Mouse (Mus musculus) CD4-positive, CD25-positive, alpha-beta regulatory T cell, adult 4 months (primary cell): ENCODE measurements around the gene Apoa5. TPM values are rescaled to one million over a fixed set of nuclear protein-coding genes. Genes with fewer than 3 reads are reported as not detected.
A peak's percentile ranks its signal among the peaks of the same experiment; 100 is the strongest.

Experiments
- ATAC-seq: one replicate; pipeline ENCODE4 v1.8.0; 2017
- polyA plus RNA-seq, 2 experiments: library from polyadenylated mRNA; unstranded; fragments of 100-300 nt; shearing (Covaris generic); gene quantifications; one replicate each; pipeline ENCODE4 v1.2.1; 2017

The Apoa5 gene
- not detected for polyA plus RNA-seq

DNA sequence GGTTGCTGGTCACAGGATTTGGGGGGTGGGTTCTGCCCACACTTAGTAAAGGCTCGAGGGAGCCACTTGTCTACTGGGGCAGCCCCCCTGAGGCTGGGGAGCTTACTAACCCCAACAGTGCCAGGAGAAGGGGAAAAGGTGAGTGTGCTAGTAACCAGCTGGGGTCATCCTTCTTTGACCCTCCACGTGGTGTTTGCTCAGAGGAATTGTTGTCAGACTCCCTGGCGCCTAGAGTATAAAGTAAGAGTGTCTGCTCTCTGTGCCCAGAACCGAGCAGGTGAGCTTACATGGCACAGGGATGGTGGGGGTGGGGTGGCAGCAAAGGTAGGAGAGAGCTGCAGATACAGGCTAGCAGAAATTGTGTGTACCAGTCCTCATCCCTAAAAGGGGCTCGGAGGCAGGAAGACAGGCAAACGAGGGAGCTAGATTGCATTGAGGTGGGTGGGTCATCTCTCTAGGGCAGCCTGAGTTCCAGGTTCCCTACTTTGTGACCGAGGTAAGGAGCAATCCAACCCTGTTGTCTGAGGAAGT is at the start of gene Apoa5:
Gene Apoa5, plus strand, starts transcription at position 291 of the 531 bp plus-strand sequence.
- no peak for ATAC-seq

DNA sequence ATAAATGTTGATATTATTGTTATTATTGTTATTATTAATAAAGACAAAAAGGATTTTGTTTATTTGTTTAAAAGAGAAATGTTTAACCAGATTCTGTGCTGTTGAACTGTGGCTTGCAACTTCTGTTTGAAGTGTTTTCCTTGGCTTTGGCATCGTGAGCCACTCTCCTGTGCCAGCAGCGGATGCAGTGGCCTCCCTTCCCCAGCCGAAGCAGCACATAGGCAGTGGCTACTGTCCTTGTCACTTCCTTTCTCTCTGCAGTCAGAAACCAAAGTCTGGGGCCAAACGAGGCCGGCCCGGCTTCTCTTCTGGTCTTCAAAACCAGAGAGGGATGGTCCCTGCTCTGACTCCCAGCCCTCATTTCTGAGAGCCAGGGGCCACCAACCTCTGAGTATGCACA is 45.3 kb upstream of the Apoa5 start:
- ATAC-seq: no peak

DNA sequence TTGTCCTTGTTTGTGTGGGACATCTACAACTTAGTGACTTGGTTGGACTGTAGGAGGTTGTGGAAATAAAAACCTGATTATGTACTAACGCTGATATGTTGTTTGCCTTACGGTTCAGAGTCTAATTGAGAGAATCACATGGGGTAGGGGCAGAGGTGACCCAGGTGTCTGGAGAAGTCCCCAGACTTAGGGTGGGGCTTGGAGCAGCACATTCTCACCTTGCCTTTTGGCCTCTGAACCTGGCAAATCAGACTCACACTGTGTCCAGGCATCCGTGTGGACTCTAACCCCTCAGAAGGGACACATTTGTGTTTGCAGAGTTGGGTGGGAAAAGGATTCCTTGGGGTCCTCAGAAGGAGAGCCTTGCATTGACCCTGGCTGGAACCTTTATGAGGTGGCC is 44.3 kb upstream of the Apoa5 start:
- ATAC-seq: no peak

DNA sequence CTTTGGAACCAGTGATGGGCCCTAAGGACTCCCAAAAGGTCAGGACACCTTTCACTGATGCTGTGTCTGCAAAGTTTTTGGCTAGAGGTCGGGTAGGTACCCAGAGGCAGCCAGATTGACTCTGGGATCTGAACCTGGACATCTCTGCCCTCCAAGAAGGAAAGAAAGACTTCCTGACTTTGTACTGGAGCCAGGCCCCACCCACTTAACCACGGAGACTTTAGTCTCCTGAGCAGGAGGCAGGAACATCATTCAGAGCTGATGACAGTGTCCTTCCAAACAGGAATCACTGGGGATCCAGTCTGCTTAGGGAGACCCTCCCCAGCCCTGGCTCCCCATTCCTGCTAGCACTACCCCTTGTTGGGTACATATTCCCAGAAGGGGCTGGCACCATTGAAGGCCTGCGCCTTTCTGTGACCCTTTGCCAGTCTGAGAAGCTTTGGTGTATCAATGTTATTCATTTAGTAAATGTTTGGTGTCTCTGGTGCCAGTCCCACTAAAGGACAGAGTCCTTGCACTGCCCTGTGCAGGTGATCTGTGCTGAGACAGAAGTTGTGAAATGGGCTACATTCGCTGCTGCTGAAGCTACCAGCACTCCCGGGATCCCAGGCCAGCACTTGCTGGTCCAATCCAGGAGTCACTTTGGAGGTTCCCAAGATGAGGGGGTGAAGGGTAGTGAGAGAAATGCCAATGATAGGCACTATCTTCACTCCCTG is 43.3 kb upstream of the Apoa5 start:
- no peak for ATAC-seq

DNA sequence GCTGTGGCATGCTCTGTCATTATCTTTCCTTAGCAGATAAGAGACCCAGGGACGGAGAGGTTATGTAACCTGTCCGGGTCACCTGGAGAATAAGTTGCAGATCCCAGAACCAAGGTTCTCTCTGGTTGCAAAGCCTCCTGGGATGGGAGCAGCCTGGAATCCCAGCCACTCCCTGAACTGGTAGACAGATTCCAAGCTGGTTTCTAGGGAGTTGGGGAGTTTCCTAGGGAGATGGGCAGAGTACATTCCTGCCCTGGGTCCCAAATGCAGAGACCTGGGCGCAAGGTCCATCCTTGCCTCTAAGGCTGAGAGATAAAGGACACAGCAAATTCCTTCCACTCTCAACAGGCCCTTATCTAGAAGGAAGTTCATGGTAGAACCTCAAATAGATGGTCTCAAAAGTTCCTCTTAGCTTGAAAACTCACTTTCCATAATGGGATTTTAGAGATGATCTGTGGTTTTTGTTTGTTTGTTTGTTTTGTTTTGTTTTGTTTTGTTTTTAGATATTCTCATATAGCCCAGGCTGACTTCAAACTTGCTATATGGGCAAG is 41.3 kb upstream of the Apoa5 start:
- no peak for ATAC-seq

DNA sequence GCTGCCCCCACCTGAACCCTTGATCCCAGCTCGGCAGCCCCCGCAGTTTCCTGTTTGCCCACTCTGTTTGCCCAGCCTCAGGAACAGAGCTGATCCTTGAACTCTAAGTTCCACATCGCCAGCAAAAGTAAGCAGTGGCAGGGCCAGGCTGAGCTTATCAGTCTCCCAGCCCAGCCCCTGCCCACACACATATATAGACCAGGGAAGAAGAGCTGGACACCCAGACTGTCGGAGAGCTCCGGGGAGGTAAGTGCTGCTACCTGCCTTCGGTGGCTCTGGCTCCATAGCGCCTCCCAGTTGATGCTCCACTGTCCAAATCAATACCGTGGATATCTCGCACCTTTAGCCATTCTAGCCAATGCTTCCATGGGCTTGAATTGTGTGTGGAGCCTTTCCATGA is 39.9 kb upstream of the Apoa5 start, which contains the start of gene Apoa1:
Gene Apoa1, plus strand, starts transcription at position 90 of the 400 bp plus-strand sequence.
- no peak for ATAC-seq

GRCm38 (mm10) chr9:46229573-46230449 is 38.6 kb upstream of the Apoa5 start:
- peak; percentile 32 for ATAC-seq

DNA sequence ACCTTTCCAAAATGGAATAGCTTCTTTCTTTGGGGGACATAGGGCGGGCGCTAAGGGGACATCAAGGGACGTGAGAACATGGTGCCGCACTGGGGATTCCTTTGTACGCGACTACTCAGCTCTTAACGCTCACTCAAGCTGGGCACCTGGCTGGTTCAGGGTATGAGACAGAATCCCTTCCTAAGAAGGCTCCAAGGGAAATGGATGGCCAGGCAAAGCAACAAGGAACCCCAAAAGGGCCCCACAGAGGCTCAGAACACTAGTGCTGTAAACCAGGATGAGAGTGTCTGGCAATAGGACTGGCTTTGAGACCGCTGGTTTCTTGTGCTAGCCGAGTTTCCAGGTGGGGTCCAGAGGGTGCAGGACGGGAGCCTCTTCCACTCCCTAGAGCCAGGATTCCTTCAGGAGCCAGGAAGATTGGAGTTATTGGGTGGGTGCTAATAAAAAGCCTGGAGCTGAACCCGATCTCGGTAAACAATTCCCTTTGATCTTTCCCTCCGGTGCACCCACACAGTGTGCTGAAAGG is 37.9 kb upstream of the Apoa5 start:
- ATAC-seq: no peak

GRCm38 (mm10) chr9:46235196-46235595 is 33.2 kb upstream of the Apoa5 start:
- no peak for ATAC-seq

- no peak for ATAC-seq
Measured at GRCm38 (mm10) chr9:46235596-46235648, 33.0 kb upstream of the Apoa5 start, which contains the start of gene Apoc3. Gene Apoc3, minus strand, starts transcription at chr9:46235636.

DNA sequence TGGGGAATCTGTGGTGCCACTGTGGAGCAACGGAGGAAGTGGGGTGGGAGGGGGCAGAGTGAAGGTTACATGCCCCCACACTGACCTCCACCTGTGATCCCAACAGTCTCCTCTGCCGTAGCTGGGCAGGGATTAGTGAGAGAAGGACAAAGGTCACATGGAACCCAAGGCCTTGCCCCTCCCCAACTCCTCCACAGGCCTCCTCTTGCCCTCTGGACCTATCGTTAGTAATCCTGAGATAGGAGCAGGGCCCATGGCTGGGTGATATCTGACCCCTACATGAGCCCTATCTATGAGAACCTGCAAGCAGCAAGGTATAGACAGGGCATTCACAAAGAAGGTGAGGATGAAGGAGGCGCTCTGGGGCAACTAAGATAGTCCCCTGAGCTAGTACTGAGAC is 32.8 kb upstream of the Apoa5 start:
- no peak for ATAC-seq

DNA sequence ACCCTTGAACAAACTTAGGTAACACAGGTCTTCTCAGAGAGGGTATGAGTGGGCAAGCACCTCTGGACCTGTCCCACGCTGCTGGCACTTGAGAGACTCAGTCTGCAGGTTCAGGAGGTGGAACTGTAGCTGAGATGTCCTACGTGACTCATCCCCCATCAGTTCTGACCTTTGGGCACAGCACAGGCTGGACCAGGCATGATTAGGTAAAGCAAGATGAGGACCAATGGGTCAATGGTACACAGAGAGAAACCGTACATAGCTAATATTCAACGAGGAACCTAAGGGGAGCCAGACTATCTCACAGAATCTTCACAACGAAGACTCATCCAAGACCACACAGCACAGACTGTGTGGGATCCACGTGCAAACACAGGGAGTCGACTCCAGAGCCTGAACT is 29.6 kb upstream of the Apoa5 start:
- ATAC-seq: no peak

DNA sequence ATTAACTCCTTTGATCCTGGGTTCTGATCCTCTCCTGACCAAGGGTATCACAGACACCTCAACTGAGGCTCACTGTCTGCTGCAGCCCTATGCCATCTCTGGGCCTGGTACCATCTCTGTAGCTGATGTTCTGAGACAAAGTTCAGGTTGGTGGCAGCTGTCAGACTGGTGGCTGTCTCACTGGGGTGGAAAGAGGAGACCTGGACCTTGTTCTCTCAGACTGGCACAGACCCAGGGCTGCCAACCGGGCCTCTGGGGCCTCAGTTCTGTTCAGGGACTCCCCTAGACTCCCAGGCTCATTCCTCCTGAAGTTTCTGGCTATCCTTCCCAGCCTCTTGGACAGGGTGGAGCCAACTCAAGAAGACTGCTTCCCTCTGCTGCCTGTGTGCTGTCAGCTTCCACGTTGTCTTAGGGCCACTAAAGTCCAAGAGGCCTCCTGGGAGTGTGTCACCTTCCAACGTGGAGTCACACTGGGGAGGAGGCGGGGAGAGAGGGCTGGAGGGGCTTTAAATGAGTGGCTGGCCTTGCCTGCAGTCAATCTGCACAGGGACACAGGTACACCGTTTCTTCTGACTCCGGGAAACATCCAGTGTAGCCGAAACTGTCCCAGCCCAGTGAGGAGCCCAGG is 27.8 kb upstream of the Apoa5 start, which contains the start of gene Apoa4:
Gene Apoa4, plus strand, starts transcription at position 171 of the 628 bp plus-strand sequence.
- no peak for ATAC-seq

DNA sequence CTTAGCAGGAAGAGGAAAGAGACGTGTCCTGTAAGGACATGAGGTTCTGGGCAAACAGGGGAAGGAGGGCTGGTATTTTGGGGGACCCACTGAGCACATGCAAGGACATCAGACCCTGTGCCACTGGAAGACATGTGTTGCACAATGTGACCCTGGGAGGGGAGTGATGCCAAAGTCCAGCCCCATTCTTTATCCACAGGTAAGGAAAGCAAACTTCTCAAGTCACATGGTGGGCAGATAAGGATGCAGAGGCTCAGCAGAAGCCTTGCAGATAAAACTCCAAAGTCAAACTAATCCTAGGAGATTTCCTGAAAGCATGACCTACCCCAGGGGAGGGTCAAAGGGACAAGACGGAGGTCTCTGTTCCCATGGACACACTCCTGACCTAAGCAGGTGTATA is 26.6 kb upstream of the Apoa5 start:
- no peak for ATAC-seq

DNA sequence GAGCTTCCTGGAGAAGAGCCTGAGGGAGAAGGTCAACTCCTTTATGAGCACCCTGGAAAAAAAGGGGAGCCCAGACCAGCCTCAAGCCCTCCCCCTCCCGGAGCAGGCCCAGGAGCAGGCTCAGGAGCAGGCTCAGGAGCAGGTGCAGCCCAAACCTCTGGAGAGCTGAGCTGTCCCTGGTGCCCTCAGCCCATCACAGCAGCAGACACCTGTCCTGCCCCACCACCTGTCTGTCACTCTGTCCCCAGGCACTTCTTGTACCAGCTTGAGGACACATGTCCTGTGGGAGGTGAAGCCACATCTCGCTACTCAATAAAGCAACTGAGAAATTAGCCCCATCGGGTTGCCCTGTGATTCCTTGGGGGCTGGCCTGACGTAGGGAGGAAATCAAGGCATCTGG is 25.3 kb upstream of the Apoa5 start:
- ATAC-seq: no peak

GRCm38 (mm10) chr9:46243584-46243983 is 24.8 kb upstream of the Apoa5 start:
- no peak for ATAC-seq

GRCm38 (mm10) chr9:46246752-46247324 is 21.6 kb upstream of the Apoa5 start:
- ATAC-seq: peak; percentile 56

GRCm38 (mm10) chr9:46256177-46256576 is 12.3 kb upstream of the Apoa5 start:
- ATAC-seq: no peak

DNA sequence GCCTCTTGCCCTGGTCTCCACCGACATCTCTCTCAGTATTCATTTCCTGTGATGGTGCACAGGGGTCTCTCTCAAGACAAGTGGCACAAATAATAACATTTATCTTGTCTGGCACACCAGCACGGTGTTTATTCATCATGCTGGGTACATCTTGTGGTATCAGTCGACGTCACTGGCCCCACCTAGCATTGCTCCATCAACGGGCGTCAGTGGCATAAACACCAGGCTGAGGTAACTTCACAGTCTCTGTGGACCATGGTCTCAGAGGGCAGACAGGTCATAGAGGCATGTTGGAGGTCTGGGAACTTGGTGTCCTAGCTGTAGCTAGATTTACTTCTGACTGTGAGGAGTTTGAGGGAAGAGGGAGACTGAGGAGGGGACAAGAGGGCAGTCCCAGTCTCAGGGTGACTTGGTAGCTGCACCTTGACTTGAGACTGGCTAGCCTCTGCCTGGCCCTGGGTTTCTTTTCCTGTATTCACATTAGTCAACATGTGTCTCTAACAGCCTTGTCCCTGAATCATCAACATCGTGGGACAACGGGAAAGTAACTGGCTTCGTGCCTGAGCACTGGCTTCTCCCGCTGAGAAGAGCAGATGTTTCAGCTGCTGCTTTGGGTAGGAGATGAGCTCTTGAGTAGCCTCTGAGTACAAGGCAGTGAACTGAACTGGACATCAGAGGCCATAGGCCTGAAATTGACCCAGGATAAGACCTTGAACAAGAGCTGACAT is 11.6 kb upstream of the Apoa5 start:
- ATAC-seq: no peak

- no peak for ATAC-seq
Measured at GRCm38 (mm10) chr9:46257546-46257945, 10.9 kb upstream of the Apoa5 start.

GRCm38 (mm10) chr9:46259111-46259510 is 9.3 kb upstream of the Apoa5 start:
- ATAC-seq: no peak

DNA sequence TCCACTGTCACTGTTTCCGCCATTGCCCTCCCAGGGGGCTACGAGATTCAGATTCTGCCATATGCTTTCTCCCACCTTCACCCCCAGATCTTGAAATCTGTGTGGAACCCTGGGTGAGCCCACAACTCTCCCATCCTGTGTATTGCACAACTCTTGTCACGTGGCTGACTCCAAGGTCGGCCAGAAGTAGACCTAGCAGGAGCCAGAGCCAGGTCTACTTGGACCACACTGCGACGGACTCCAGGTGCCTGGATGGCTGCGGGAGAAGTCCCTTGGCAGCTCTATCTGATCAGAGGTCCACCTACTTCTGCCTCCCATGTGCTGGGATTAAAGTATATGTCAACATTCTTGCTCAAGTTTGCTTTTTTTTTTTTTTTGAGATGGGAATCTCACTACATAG is 7.3 kb upstream of the Apoa5 start:
- no peak for ATAC-seq
